Mouse (Mus musculus) T-cell, adult 2 months (primary cell): ENCODE measurements around the gene Hoxd1.

Source experiments
- DNase-seq: peaks from one replicate; pipeline ENCODE4 v3.0.0; 2022; ENCODE audit warnings: low spot score

Hoxd1 gene

GRCm38 (mm10) chr2:74748436-74748995 lies 14.3 kb upstream of the Hoxd1 start:
- no peak for DNase-seq

DNA sequence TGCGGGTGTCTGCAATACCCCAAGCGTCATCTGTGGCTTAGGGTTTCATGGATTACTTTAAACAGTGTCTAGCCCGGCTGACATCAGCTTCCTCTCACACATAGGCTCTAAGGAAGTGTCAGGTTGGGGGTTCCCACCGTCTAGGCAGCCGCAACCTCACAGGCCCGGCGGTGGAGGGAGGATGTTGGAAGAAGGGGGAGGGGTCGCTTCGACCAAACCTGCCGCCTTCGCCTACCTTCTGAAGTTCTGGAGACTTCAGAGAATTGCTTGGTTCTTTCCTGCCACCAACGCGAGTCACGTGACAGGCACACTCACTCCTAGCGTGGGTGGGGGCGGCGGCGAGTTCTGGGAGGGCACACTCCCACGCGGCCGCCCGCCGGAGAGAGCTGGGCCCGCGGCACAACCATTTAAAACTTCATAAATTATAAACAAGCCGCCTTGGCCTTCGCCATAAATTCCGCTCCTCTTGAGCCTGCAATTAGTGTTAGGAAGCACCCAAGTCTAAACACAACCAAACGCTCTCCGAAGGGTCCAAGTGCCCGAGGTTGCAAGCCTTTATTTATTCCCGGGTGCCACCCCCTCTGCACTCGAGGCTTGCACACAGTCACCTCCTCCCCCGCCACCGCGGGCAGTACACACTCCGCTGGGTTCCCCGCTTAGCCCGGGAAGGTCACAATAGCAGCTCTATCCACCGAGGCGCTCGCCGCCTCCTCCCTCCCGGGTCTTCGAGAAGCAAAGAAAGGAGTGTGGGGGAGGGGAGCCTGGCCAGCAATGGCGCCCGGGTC lies 13.3 kb upstream of the Hoxd1 start:
- DNase-seq = peak; percentile 80

- DNase-seq = no peak
Measured at GRCm38 (mm10) chr2:74750731-74751250, 12.0 kb upstream of the Hoxd1 start.

DNA sequence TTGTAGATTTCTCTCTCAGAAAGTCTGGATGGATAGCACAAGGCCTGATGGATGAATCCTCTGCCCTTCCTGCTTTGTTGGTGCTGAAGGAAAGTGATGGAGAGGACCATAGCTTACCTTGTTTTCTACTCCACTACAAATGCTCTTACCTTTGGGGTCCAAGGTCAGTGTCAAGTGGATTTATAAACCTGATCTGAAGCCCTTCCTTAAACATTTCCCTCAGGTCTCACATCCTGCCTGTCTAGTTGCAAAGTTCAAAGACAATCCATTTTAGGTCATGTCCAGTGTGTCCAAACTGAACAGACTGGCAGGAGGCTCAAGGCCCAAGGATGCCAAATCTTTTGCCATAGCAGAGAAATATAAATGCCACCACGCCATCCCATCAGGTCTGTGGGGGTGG lies 10.9 kb upstream of the Hoxd1 start:
- DNase-seq = no peak

- no peak for DNase-seq
Measured at GRCm38 (mm10) chr2:74752431-74753174, 10.2 kb upstream of the Hoxd1 start.

- DNase-seq = no peak
Measured at GRCm38 (mm10) chr2:74753175-74753523, 9.6 kb upstream of the Hoxd1 start.

DNA sequence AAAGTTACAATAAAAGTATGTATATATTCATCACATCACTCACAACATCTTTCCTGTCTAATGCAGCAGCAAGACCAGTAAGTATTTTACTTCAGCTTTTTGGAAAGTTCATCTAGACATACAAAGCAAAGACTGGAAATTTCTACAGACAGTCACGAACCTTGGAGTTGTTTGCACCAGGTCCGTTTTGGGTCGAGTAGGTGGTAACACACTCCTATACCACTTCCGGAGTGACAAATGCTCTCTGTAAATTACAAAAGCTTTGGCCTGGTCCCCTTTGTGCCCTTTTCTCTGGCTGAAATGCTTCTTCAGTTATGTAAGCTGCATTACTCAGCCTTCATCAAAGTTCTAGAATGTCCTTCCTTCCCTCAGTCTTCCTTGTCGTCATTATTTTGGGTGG lies 9.1 kb upstream of the Hoxd1 start:
- no peak for DNase-seq

GRCm38 (mm10) chr2:74760146-74760545 lies 2.6 kb upstream of the Hoxd1 start:
- DNase-seq = no peak

DNA sequence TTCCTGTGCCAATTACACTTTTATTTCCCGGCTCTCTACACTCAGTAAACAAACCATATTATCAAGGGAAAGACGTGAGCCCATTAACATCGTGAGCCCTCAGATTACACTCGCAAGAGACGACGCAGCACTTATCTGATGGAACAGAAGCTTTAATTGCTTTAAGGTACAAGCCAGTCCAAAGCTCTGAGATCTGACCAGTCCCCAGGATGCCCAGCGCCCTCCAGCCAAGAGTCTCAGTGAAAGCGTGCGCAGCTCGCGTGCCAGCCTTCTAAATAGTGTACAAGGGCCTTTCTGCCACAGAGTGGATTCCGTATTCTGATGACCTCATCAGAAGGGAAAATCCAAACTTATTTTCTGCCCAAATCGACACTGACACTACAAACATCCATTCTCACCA lies 839 bp upstream of the Hoxd1 start:
- DNase-seq = no peak

- DNase-seq = no peak
Measured at GRCm38 (mm10) chr2:74763245-74763735, 510 bp downstream of the Hoxd1 start.

GRCm38 (mm10) chr2:74763976-74764375 lies 1.2 kb downstream of the Hoxd1 start:
- no peak for DNase-seq

DNA sequence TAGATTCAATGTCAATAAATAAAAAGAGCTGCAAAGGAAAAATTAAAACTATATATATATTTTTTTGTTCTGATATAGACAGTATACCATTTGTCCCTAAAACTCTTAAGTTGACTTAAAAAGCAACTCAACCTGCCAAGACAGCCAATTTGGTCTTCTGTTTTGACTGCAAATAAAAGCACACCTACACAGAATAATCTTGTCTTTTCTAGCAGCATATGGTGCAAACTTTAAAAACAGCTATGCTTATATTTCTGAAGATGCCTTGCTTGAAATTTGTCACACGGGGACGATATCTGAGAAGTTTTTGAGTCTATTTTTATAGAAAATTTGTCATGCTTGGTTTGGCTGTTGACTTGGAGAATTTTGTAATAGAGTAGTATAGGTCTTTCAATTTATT lies 11.6 kb downstream of the Hoxd1 start:
- no peak for DNase-seq

GRCm38 (mm10) chr2:74777536-74778275 lies 14.9 kb downstream of the Hoxd1 start:
- no peak for DNase-seq

DNA sequence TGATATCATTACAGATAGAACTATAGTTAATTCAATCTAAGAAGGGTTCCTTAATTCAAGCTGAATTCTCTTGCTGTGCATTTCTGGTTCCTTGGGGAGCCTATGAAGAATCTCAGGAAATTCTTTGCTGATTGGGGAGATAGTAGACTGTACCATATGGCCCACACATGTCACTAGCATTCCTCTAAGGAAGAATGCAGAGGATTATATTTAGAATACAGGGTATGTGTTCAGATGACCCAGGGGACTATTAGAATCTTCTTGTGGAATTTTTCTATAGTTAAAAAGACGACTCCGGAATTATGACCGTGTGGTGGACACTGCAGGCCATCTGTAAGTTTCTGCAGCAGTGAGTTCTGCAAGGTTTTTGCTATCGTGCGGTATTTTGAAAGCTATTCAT lies 18.6 kb downstream of the Hoxd1 start:
- DNase-seq = no peak

GRCm38 (mm10) chr2:74795531-74795930 lies 32.8 kb downstream of the Hoxd1 start:
- DNase-seq = no peak

DNA sequence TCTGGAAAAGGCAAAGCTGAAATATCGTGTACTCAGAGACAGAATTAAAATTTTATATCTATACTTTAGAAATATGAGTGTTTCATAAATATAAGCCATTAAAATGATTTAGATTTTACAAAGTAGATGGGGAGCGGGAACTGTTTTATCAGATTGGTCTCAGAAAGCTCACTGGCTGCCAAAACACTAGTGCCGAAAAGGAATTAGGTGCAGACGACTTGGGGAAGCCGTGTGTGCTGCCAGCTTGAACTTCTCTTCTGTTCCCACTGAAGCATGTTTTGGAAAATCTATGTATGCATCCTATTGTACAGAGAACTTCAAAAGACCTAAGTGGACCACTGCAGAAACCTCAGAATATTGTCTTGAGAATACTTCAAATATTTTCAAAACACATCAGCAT lies 45.7 kb downstream of the Hoxd1 start:
- no peak for DNase-seq
